Mouse (Mus musculus) adrenal gland, adult 18-20 months (tissue): ENCODE measurements around the gene Itgb6. TPM values are rescaled to one million over a fixed set of nuclear protein-coding genes. Genes with fewer than 3 reads are reported as not detected.

ENCODE experiments used
- DNase-seq, 2 experiments: peaks; one replicate each; pipeline ENCODE4 v3.0.0; 2021 to 2022; ENCODE audit warnings: low spot score in 2 of 2
- total RNA-seq, 2 experiments: library from RNA; stranded (reverse); gene quantifications; 1 replicate in 1 of 2; 2 replicates in 1 of 2; pipeline ENCODE4 v1.2.3; 2021

Gene Itgb6
- total RNA-seq, 2 experiments from 2014 or later: 0.26 TPM; not detected in 1

- DNase-seq: no peak
Observed at GRCm38 (mm10) chr2:60627515-60627914, 94.9 kb downstream of the Itgb6 start.

GRCm38 (mm10) chr2:60625766-60626165 lies 96.7 kb downstream of the Itgb6 start:
- DNase-seq: no peak

- no peak for DNase-seq
Observed at GRCm38 (mm10) chr2:60622161-60622560, 100.3 kb downstream of the Itgb6 start.

- no peak for DNase-seq
Observed at GRCm38 (mm10) chr2:60614758-60615157, 107.7 kb downstream of the Itgb6 start.

GRCm38 (mm10) chr2:60613857-60614228 lies 108.6 kb downstream of the Itgb6 start:
- DNase-seq: no peak

- DNase-seq: no peak
Observed at GRCm38 (mm10) chr2:60612906-60613856, 109.3 kb downstream of the Itgb6 start.

GRCm38 (mm10) chr2:60611622-60612021 lies 110.8 kb downstream of the Itgb6 start:
- DNase-seq: no peak

- no peak for DNase-seq
Observed at GRCm38 (mm10) chr2:60609436-60610199, 112.8 kb downstream of the Itgb6 start.

GRCm38 (mm10) chr2:60607980-60608379 lies 114.5 kb downstream of the Itgb6 start:
- DNase-seq: no peak

GRCm38 (mm10) chr2:60601326-60601725 lies 121.1 kb downstream of the Itgb6 start:
- DNase-seq: no peak

- no peak for DNase-seq
Observed at GRCm38 (mm10) chr2:60600863-60601262, 121.6 kb downstream of the Itgb6 start.

GRCm38 (mm10) chr2:60583416-60583815 lies 139.0 kb downstream of the Itgb6 start:
- no peak for DNase-seq

GRCm38 (mm10) chr2:60554561-60554960 lies 167.9 kb downstream of the Itgb6 start:
- no peak for DNase-seq

- peak; percentile 46 to 61 for DNase-seq
Observed at GRCm38 (mm10) chr2:60552902-60553682, 169.4 kb downstream of the Itgb6 start, which contains the start of gene Pla2r1. TSS of gene Pla2r1 (minus strand) at chr2:60553308.

- no peak for DNase-seq
Observed at GRCm38 (mm10) chr2:60552177-60552901, 170.1 kb downstream of the Itgb6 start.

GRCm38 (mm10) chr2:60551673-60552072 lies 170.8 kb downstream of the Itgb6 start:
- no peak for DNase-seq

GRCm38 (mm10) chr2:60550521-60550920 lies 171.9 kb downstream of the Itgb6 start:
- DNase-seq: no peak

GRCm38 (mm10) chr2:60549851-60550250 lies 172.6 kb downstream of the Itgb6 start:
- DNase-seq: no peak
